Mouse (Mus musculus) urinary bladder, postnatal 25 days (tissue): Measurements from ENCODE around the gene Tdrkh.
A peak's percentile ranks its signal among the peaks of the same experiment; 100 is the strongest.

Experiments
- DNase-seq: peaks from one replicate; pipeline ENCODE4 v3.0.0; 2022; ENCODE audit warnings: low spot score

Gene Tdrkh

GRCm38 (mm10) chr3:94389420-94389819 is 23.7 kb upstream of the Tdrkh start:
- no peak for DNase-seq

GRCm38 (mm10) chr3:94391001-94391400 is 22.1 kb upstream of the Tdrkh start:
- DNase-seq = no peak

- no peak for DNase-seq
Observed at GRCm38 (mm10) chr3:94392128-94392527, 20.9 kb upstream of the Tdrkh start.

- DNase-seq = no peak
Observed at GRCm38 (mm10) chr3:94393049-94393448, 20.0 kb upstream of the Tdrkh start.

- no peak for DNase-seq
Observed at GRCm38 (mm10) chr3:94396336-94396735, 16.7 kb upstream of the Tdrkh start.

- DNase-seq = no peak
Observed at GRCm38 (mm10) chr3:94396851-94397250, 16.2 kb upstream of the Tdrkh start.

- no peak for DNase-seq
Observed at GRCm38 (mm10) chr3:94398217-94398616, 14.9 kb upstream of the Tdrkh start, which contains the start of gene Lingo4. TSS of gene Lingo4 (plus strand) at chr3:94398517.

GRCm38 (mm10) chr3:94398943-94399481 is 14.1 kb upstream of the Tdrkh start:
- DNase-seq = no peak

- DNase-seq = no peak
Observed at GRCm38 (mm10) chr3:94399663-94400310, 13.3 kb upstream of the Tdrkh start.

- no peak for DNase-seq
Observed at GRCm38 (mm10) chr3:94402451-94402850, 10.6 kb upstream of the Tdrkh start.

- DNase-seq = no peak
Observed at GRCm38 (mm10) chr3:94404366-94405054, 8.6 kb upstream of the Tdrkh start.

GRCm38 (mm10) chr3:94405561-94405960 is 7.5 kb upstream of the Tdrkh start:
- DNase-seq = no peak

- no peak for DNase-seq
Observed at GRCm38 (mm10) chr3:94412530-94412929, 543 bp upstream of the Tdrkh start.

- DNase-seq = no peak
Observed at GRCm38 (mm10) chr3:94430980-94431379, 17.9 kb downstream of the Tdrkh start.

- DNase-seq = no peak
Observed at GRCm38 (mm10) chr3:94434305-94434704, 21.2 kb downstream of the Tdrkh start.

- DNase-seq = no peak
Observed at GRCm38 (mm10) chr3:94436420-94436819, 23.3 kb downstream of the Tdrkh start.

- DNase-seq = no peak
Observed at GRCm38 (mm10) chr3:94441182-94441581, 28.1 kb downstream of the Tdrkh start.

- peak; percentile 98 for DNase-seq
Observed at GRCm38 (mm10) chr3:94442951-94443596, 30.0 kb downstream of the Tdrkh start, which contains the start of gene Mrpl9. TSS of gene Mrpl9 (plus strand) at chr3:94443318.

- no peak for DNase-seq
Observed at GRCm38 (mm10) chr3:94443597-94443964, 30.5 kb downstream of the Tdrkh start, which contains the start of gene Oaz3. TSS of gene Oaz3 (minus strand) at chr3:94443915.

GRCm38 (mm10) chr3:94449377-94449776 is 36.3 kb downstream of the Tdrkh start:
- no peak for DNase-seq

- DNase-seq = peak; percentile 70
Observed at GRCm38 (mm10) chr3:94456529-94457000, 43.5 kb downstream of the Tdrkh start.

GRCm38 (mm10) chr3:94457055-94457454 is 44.0 kb downstream of the Tdrkh start:
- no peak for DNase-seq

GRCm38 (mm10) chr3:94459834-94460233 is 46.8 kb downstream of the Tdrkh start:
- no peak for DNase-seq
